Mouse (Mus musculus) embryonic stem cell, embryonic (primary cell): ENCODE measurements around the gene Higd2a.

Experiments
- CTCF ChIA-PET, 4 experiments: fragments of 300-600 bp in 2 of 4; fragments of 350-600 bp in 2 of 4; sonication (Branson Sonifier 250); formaldehyde crosslinking; loops; one replicate each; lab custom pipeline; 2022; ENCODE audit warnings: inconsistent platforms in 2 of 4; lab: Charles Lee
- POLR2A ChIA-PET, 4 experiments: fragments of 300-600 bp in 2 of 4; fragments of 350-600 bp in 2 of 4; sonication (Branson Sonifier 250); formaldehyde crosslinking; loops; one replicate each; lab custom pipeline; 2022; ENCODE audit warnings: antibody characterized with exemption in 4 of 4, inconsistent platforms in 1 of 4; lab: Charles Lee

Higd2a gene

GRCm38 (mm10) chr13:54602639-54603111, 12.7 kb downstream of the Higd2a start:
- ChIA-PET POLR2A (interaction anchor here in 2 of 4 experiments (0.6 to 4.9 kb wide), 11 partner anchors 9 to 143 kb away, joined by 3 to 54 read pairs (median 4); partner anchors contain the start of genes Higd2a (in 2 of the 2), Nop16 (in 2 of the 2), Arl10 (in 1 of the 2) and Cltb (in 1 of the 2)), CTCF (interaction anchor here in 2 of 4 experiments (0.6 to 1.0 kb wide), 2 partner anchors 30 to 37 kb away, joined by 3 to 6 read pairs; partner anchors contain the start of gene 4833439L19Rik (in 1 of the 2))

- POLR2A ChIA-PET, result interaction anchor here in 3 of 4 experiments (0.7 to 4.9 kb wide), 20 partner anchors 8 to 157 kb away, joined by 3 to 54 read pairs (median 5); partner anchors contain the start of genes Higd2a (in 3 of the 3), Nop16 (in 3 of the 3), 4833439L19Rik (in 1 of the 3) and Faf2 (in 1 of the 3)
Observed at GRCm38 (mm10) chr13:54603501-54603900, 13.5 kb downstream of the Higd2a start.

GRCm38 (mm10) chr13:54604221-54604620, 14.2 kb downstream of the Higd2a start:
- CTCF ChIA-PET, result interaction anchor here in 2 of 4 experiments (0.6 to 1.4 kb wide), 2 partner anchors 136 to 233 kb away, joined by 4 read pairs; partner anchors contain the start of genes Cplx2 (in 1 of the 2) and Thoc3 (in 1 of the 2)

More at GRCm38 (mm10) chr13:54603501-54603900, 13.5 kb downstream of the Higd2a start:
- CTCF ChIA-PET, result interaction anchor here in 2 of 4 experiments (0.6 to 1.0 kb wide), 2 partner anchors 11 to 29 kb away, joined by 3 to 5 read pairs; no protein-coding TSS in a partner anchor

GRCm38 (mm10) chr13:54605426-54605825, 15.4 kb downstream of the Higd2a start:
- ChIA-PET CTCF (interaction anchor here in 1 of 4 experiments (1.1 kb wide), 1 partner anchor 158 kb away, joined by 4 read pairs; no protein-coding TSS in a partner anchor), POLR2A (interaction anchor here in 3 of 4 experiments (1.0 to 4.9 kb wide), 19 partner anchors 8 to 101 kb away, joined by 3 to 54 read pairs (median 4); partner anchors contain the start of genes Higd2a (in 3 of the 3), Nop16 (in 3 of the 3), Faf2 (in 2 of the 3) and Simc1 (in 1 of the 3))

More at GRCm38 (mm10) chr13:54604221-54604620, 14.2 kb downstream of the Higd2a start:
- POLR2A ChIA-PET, result interaction anchor here in 3 of 4 experiments (0.7 to 4.9 kb wide), 23 partner anchors 9 to 283 kb away, joined by 3 to 54 read pairs (median 4); partner anchors contain the start of genes Higd2a (in 3 of the 3), Nop16 (in 3 of the 3), 4833439L19Rik (in 1 of the 3) and Faf2 (in 1 of the 3)

GRCm38 (mm10) chr13:54607204-54607603, 17.2 kb downstream of the Higd2a start:
- CTCF ChIA-PET, result interaction anchor here in 1 of 4 experiments (0.7 kb wide), 1 partner anchor 159 kb away, joined by 3 read pairs; no protein-coding TSS in a partner anchor
- POLR2A ChIA-PET, result interaction anchor here in 3 of 4 experiments (0.6 to 4.1 kb wide), 7 partner anchors 9 to 46 kb away, joined by 3 to 46 read pairs (median 3); partner anchors contain the start of genes Higd2a (in 2 of the 3), Nop16 (in 2 of the 3) and Faf2 (in 1 of the 3)

GRCm38 (mm10) chr13:54608002-54608401, 18.0 kb downstream of the Higd2a start:
- ChIA-PET POLR2A (interaction anchor here in 3 of 4 experiments (0.6 to 4.8 kb wide), 26 partner anchors 8 to 104 kb away, joined by 3 to 53 read pairs (median 5); partner anchors contain the start of genes Faf2 (in 2 of the 3), Higd2a (in 2 of the 3), Nop16 (in 2 of the 3) and Arl10 (in 1 of the 3)), CTCF (interaction anchor here (0.6 to 1.7 kb wide), 6 partner anchors 8 to 1658 kb away, joined by 3 to 8 read pairs (median 6); partner anchors contain the start of gene 4833439L19Rik (in 1 of the 4))

- ChIA-PET POLR2A (interaction anchor here in 3 of 4 experiments (0.5 to 4.8 kb wide), 40 partner anchors 8 to 371 kb away, joined by 3 to 53 read pairs (median 4); partner anchors contain the start of genes Higd2a (in 3 of the 3), Nop16 (in 3 of the 3), Faf2 (in 2 of the 3) and Arl10 (in 1 of the 3)), CTCF (interaction anchor here in 3 of 4 experiments (0.6 to 1.7 kb wide), 9 partner anchors 8 to 1657 kb away, joined by 3 to 8 read pairs (median 5); partner anchors contain the start of genes 4833439L19Rik (in 1 of the 3), Faf2 (in 1 of the 3), Higd2a (in 1 of the 3) and Nop16 (in 1 of the 3))
Observed at GRCm38 (mm10) chr13:54608666-54609065, 18.7 kb downstream of the Higd2a start.

GRCm38 (mm10) chr13:54609301-54609700, 19.3 kb downstream of the Higd2a start:
- CTCF ChIA-PET, result interaction anchor here in 3 of 4 experiments (0.6 to 1.7 kb wide), 12 partner anchors 9 to 496 kb away, joined by 3 to 8 read pairs (median 3); partner anchors contain the start of genes 4833439L19Rik (in 1 of the 3), Faf2 (in 1 of the 3), Higd2a (in 1 of the 3) and Nop16 (in 1 of the 3)

GRCm38 (mm10) chr13:54610613-54610971, 20.6 kb downstream of the Higd2a start:
- POLR2A ChIA-PET, result interaction anchor here in 3 of 4 experiments (0.5 to 4.8 kb wide), 12 partner anchors 8 to 395 kb away, joined by 3 to 53 read pairs (median 6); partner anchors contain the start of genes Higd2a (in 2 of the 3), Nop16 (in 2 of the 3), Simc1 (in 2 of the 3) and Arl10 (in 1 of the 3)

More at GRCm38 (mm10) chr13:54609301-54609700, 19.3 kb downstream of the Higd2a start:
- POLR2A ChIA-PET, result interaction anchor here in 3 of 4 experiments (0.6 to 4.8 kb wide), 30 partner anchors 9 to 372 kb away, joined by 3 to 53 read pairs (median 4); partner anchors contain the start of genes Higd2a (in 3 of the 3), Nop16 (in 3 of the 3), Faf2 (in 2 of the 3) and Arl10 (in 1 of the 3)

GRCm38 (mm10) chr13:54610972-54611754, 21.2 kb downstream of the Higd2a start, which contains the start of gene Cltb:
Gene Cltb (minus strand): TSS chr13:54611344.
- POLR2A ChIA-PET, result interaction anchor here in 3 of 4 experiments (0.5 to 4.8 kb wide), 23 partner anchors 8 to 926 kb away, joined by 3 to 53 read pairs (median 4); partner anchors contain the start of genes Higd2a (in 3 of the 3), Nop16 (in 3 of the 3), Faf2 (in 2 of the 3) and Simc1 (in 2 of the 3)
- CTCF ChIA-PET, result interaction anchor here (0.5 to 0.8 kb wide), 4 partner anchors 10 to 1777 kb away, joined by 3 to 10 read pairs (median 5); partner anchors contain the start of gene Faf2 (in 1 of the 4)

More at GRCm38 (mm10) chr13:54610613-54610971, 20.6 kb downstream of the Higd2a start:
- CTCF ChIA-PET, result interaction anchor here in 1 of 4 experiments (0.6 kb wide), 1 partner anchor 153 kb away, joined by 3 read pairs; no protein-coding TSS in a partner anchor

GRCm38 (mm10) chr13:54613141-54613540, 23.1 kb downstream of the Higd2a start:
- ChIA-PET POLR2A (interaction anchor here in 3 of 4 experiments (0.6 to 1.7 kb wide), 9 partner anchors 8 to 176 kb away, joined by 3 to 6 read pairs (median 4); partner anchors contain the start of genes Higd2a (in 2 of the 3), Nop16 (in 2 of the 3), Simc1 (in 1 of the 3) and Tspan17 (in 1 of the 3)), CTCF (interaction anchor here in 2 of 4 experiments (0.5 to 1.5 kb wide), 9 partner anchors 13 to 1335 kb away, joined by 3 to 4 read pairs (median 3); partner anchors contain the start of genes Cplx2 (in 1 of the 2), Higd2a (in 1 of the 2) and Nop16 (in 1 of the 2))

GRCm38 (mm10) chr13:54616307-54616706, 26.3 kb downstream of the Higd2a start:
- POLR2A ChIA-PET, result interaction anchor here in 2 of 4 experiments (0.6 to 3.6 kb wide), 19 partner anchors 8 to 306 kb away, joined by 3 to 25 read pairs (median 6); partner anchors contain the start of genes Higd2a (in 2 of the 2), Nop16 (in 2 of the 2), 4833439L19Rik (in 1 of the 2) and Arl10 (in 1 of the 2)
- CTCF ChIA-PET, result interaction anchor here in 3 of 4 experiments (0.5 to 1.9 kb wide), 6 partner anchors 8 to 1155 kb away, joined by 3 to 15 read pairs (median 4); no protein-coding TSS in a partner anchor

- CTCF ChIA-PET, result interaction anchor here in 2 of 4 experiments (0.6 to 1.9 kb wide), 7 partner anchors 9 to 1580 kb away, joined by 3 to 7 read pairs (median 3); no protein-coding TSS in a partner anchor
- POLR2A ChIA-PET, result interaction anchor here in 3 of 4 experiments (0.5 to 3.6 kb wide), 18 partner anchors 9 to 699 kb away, joined by 3 to 25 read pairs (median 6); partner anchors contain the start of genes Higd2a (in 2 of the 3), Nop16 (in 2 of the 3) and Arl10 (in 1 of the 3)
Observed at GRCm38 (mm10) chr13:54616998-54617397, 27.0 kb downstream of the Higd2a start.

- ChIA-PET CTCF (interaction anchor here (0.5 to 1.5 kb wide), 15 partner anchors 10 to 540 kb away, joined by 3 to 13 read pairs (median 3); partner anchors contain the start of genes Higd2a (in 2 of the 4), Nop16 (in 2 of the 4), 4833439L19Rik (in 1 of the 4) and Arl10 (in 1 of the 4)), POLR2A (interaction anchor here in 2 of 4 experiments (0.7 to 2.5 kb wide), 24 partner anchors 10 to 164 kb away, joined by 3 to 16 read pairs (median 4); partner anchors contain the start of genes Higd2a (in 2 of the 2), Nop16 (in 2 of the 2), Arl10 (in 1 of the 2) and Cltb (in 1 of the 2))
Observed at GRCm38 (mm10) chr13:54621155-54621932, 31.3 kb downstream of the Higd2a start, which contains the start of gene Faf2. Gene Faf2 (plus strand): TSS chr13:54621784.
